Mouse (Mus musculus): ENCODE results near the gene Foxp1. TPM values are rescaled to one million over a fixed set of nuclear protein-coding genes. Genes with fewer than 3 reads are reported as not detected.

Foxp1 gene
- polyA plus RNA-seq, 1 experiment from 2014 or later, result 70.4 TPM

- WGBS, result 83% methylated on average over 6 of the region's 6 CpGs
Measured at GRCm38 (mm10) chr6:99364545-99364944, 158.0 kb downstream of the Foxp1 start.

GRCm38 (mm10) chr6:99360581-99360980, 161.9 kb downstream of the Foxp1 start:
- no peak overlapping the region for H3K4me3 ChIP-seq (replicated peaks)
- no peak for ATAC-seq
- no peak overlapping the region for H3K4me2 ChIP-seq (replicated peaks)
- H3K9ac ChIP-seq (replicated peaks), result no peak overlapping the region
- no peaks in the 10 kb centered on the region for H3K36me3 ChIP-seq
- no peaks in the 10 kb centered on the region for H3K9me3 ChIP-seq
- WGBS, result 97% methylated on average over 4 of the region's 4 CpGs
- no peaks in the 10 kb centered on the region for H3K27me3 ChIP-seq
- H3K4me1 ChIP-seq (replicated peaks), result no peaks in the 10 kb centered on the region
- no peak overlapping the region for H3K27ac ChIP-seq

More at GRCm38 (mm10) chr6:99364545-99364944, 158.0 kb downstream of the Foxp1 start:
- no peak overlapping the region for H3K4me2 ChIP-seq (replicated peaks)
- no peaks in the 10 kb centered on the region for H3K27me3 ChIP-seq
- no peak overlapping the region for H3K9ac ChIP-seq (replicated peaks)
- H3K4me3 ChIP-seq (replicated peaks), result no peak overlapping the region
- ATAC-seq, result no peak
- no peaks in the 10 kb centered on the region for H3K4me1 ChIP-seq (replicated peaks)
- H3K27ac ChIP-seq, result no peak overlapping the region
- no peaks in the 10 kb centered on the region for H3K36me3 ChIP-seq
- H3K9me3 ChIP-seq, result no peaks in the 10 kb centered on the region

DNA sequence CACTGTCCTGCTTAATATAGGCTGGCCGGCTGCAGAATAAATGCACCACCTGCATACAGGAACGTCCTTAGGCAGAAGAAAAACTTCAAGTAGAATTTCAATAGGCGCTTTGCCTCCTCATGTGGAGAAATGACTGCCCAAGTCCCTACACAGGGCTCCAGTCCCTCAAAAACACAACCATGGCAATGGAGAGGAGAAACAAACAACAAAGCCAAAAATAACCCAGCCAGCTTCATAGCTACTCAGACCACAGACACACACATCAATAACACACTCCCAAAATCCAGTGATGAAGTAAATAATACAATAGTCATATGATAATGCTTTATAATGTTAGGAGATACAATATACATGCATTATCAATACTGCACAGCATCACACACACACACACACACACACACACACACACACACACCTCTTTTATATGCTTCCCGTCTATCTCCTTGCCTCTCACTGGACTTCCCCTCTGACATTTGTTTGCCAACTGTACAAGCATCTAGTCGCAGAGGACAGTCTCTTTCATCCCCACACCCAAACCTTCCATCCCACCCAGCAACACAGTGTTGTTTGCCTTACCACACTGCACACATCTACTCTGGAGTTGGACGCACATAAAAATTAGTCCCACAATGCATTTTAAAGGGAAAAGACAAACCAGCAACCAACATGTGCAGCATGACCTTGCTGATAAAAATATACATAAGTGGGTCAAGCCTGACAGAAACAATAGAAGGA, 162.6 kb downstream of the Foxp1 start:
- Histone ChIP-seq H3K4me2 (replicated peaks) (no peak overlapping the region), H3K4me1 (replicated peaks) (no peaks in the 10 kb centered on the region), H3K27ac (no peak overlapping the region), H3K9ac (replicated peaks) (no peak overlapping the region), H3K36me3 (no peaks in the 10 kb centered on the region), H3K4me3 (replicated peaks) (no peak overlapping the region), H3K9me3 (no peaks in the 10 kb centered on the region), H3K27me3 (no peaks in the 10 kb centered on the region)
- ATAC-seq, result no peak
- WGBS, result 78% methylated on average over 6 of the region's 6 CpGs

GRCm38 (mm10) chr6:99359036-99359698, 163.4 kb downstream of the Foxp1 start:
- H3K36me3 ChIP-seq, result no peaks in the 10 kb centered on the region
- H3K4me1 ChIP-seq (replicated peaks), result no peaks in the 10 kb centered on the region
- 91% methylated on average over 9 of the region's 9 CpGs for WGBS
- no peak overlapping the region for H3K4me2 ChIP-seq (replicated peaks)
- H3K27ac ChIP-seq, result no peak overlapping the region
- H3K9ac ChIP-seq (replicated peaks), result no peak overlapping the region
- no peak for ATAC-seq
- no peaks in the 10 kb centered on the region for H3K9me3 ChIP-seq
- H3K27me3 ChIP-seq, result no peaks in the 10 kb centered on the region
- no peak overlapping the region for H3K4me3 ChIP-seq (replicated peaks)

GRCm38 (mm10) chr6:99357931-99358330, 164.6 kb downstream of the Foxp1 start:
- no peak for ATAC-seq
- no peak overlapping the region for H3K27ac ChIP-seq
- no peaks in the 10 kb centered on the region for H3K4me1 ChIP-seq (replicated peaks)
- no peaks in the 10 kb centered on the region for H3K27me3 ChIP-seq
- no peak overlapping the region for H3K4me3 ChIP-seq (replicated peaks)
- H3K9me3 ChIP-seq, result no peaks in the 10 kb centered on the region
- no peak overlapping the region for H3K9ac ChIP-seq (replicated peaks)
- WGBS, result 92% methylated on average over 2 of the region's 2 CpGs
- no peaks in the 10 kb centered on the region for H3K36me3 ChIP-seq
- H3K4me2 ChIP-seq (replicated peaks), result no peak overlapping the region

DNA sequence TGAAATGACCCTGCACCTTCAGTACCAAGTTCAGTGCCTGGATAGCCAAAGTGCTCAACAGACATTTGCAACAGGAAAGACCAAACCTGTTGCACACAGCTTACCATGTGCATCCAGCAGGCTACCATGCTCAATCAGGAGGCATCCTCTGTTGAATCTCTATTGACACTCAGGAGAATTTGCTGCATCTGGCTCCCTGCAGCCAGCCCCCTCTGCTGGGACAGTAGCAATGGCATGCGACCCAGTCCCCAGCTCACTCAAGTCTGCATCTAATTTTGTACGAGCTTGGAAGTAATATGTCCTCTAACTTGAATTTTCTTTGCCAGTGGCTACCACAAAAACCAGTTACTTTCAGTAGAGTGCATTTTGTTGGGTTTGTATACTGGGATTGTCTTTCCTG, 168.2 kb downstream of the Foxp1 start:
- no peak overlapping the region for H3K4me2 ChIP-seq (replicated peaks)
- H3K4me1 ChIP-seq (replicated peaks), result no peaks in the 10 kb centered on the region
- H3K9me3 ChIP-seq, result no peaks in the 10 kb centered on the region
- WGBS, result 64% methylated on average over 2 of the region's 2 CpGs
- ATAC-seq, result no peak
- no peaks in the 10 kb centered on the region for H3K27me3 ChIP-seq
- no peaks in the 10 kb centered on the region for H3K36me3 ChIP-seq
- H3K4me3 ChIP-seq (replicated peaks), result no peak overlapping the region
- no peak overlapping the region for H3K27ac ChIP-seq
- H3K9ac ChIP-seq (replicated peaks), result no peak overlapping the region

GRCm38 (mm10) chr6:99353441-99353840, 169.1 kb downstream of the Foxp1 start:
- WGBS, result 83% methylated on average over 2 of the region's 2 CpGs
- no peak for ATAC-seq

GRCm38 (mm10) chr6:99350566-99350965, 172.0 kb downstream of the Foxp1 start:
- Histone ChIP-seq H3K9me3 (no peaks in the 10 kb centered on the region), H3K36me3 (no peaks in the 10 kb centered on the region), H3K4me1 (replicated peaks) (0 out of 2 replicates have a peak, but pooled peaks cover 2% of the 10 kb centered on the region), H3K4me3 (replicated peaks) (no peak overlapping the region), H3K4me2 (replicated peaks) (no peak overlapping the region), H3K27ac (no peak overlapping the region), H3K9ac (replicated peaks) (no peak overlapping the region), H3K27me3 (no peaks in the 10 kb centered on the region)
- no peak for ATAC-seq
- WGBS, result 85% methylated on average over 3 of the region's 3 CpGs

More at GRCm38 (mm10) chr6:99353441-99353840, 169.1 kb downstream of the Foxp1 start:
- no peaks in the 10 kb centered on the region for H3K27me3 ChIP-seq
- H3K4me2 ChIP-seq (replicated peaks), result no peak overlapping the region
- no peaks in the 10 kb centered on the region for H3K36me3 ChIP-seq
- H3K9ac ChIP-seq (replicated peaks), result no peak overlapping the region
- H3K27ac ChIP-seq, result no peak overlapping the region
- H3K4me3 ChIP-seq (replicated peaks), result no peak overlapping the region
- no peaks in the 10 kb centered on the region for H3K9me3 ChIP-seq
- no peaks in the 10 kb centered on the region for H3K4me1 ChIP-seq (replicated peaks)

- H3K36me3 ChIP-seq, result no peaks in the 10 kb centered on the region
- no peak overlapping the region for H3K4me2 ChIP-seq (replicated peaks)
- H3K27me3 ChIP-seq, result no peaks in the 10 kb centered on the region
- H3K9me3 ChIP-seq, result no peaks in the 10 kb centered on the region
- no peak overlapping the region for H3K9ac ChIP-seq (replicated peaks)
- H3K4me1 ChIP-seq (replicated peaks), result 0 out of 2 replicates have a peak, but pooled peaks cover 2% of the 10 kb centered on the region
- H3K4me3 ChIP-seq (replicated peaks), result no peak overlapping the region
- H3K27ac ChIP-seq, result no peak overlapping the region
- 92% methylated on average over 5 of the region's 5 CpGs for WGBS
- no peak for ATAC-seq
Measured at GRCm38 (mm10) chr6:99350156-99350555, 172.4 kb downstream of the Foxp1 start.

- Histone ChIP-seq H3K4me1 (replicated peaks) (0 out of 2 replicates have a peak, but pooled peaks cover 2% of the 10 kb centered on the region), H3K27ac (no peak overlapping the region), H3K4me3 (replicated peaks) (no peak overlapping the region), H3K27me3 (no peaks in the 10 kb centered on the region), H3K9me3 (no peaks in the 10 kb centered on the region), H3K36me3 (no peaks in the 10 kb centered on the region), H3K4me2 (replicated peaks) (no peak overlapping the region), H3K9ac (replicated peaks) (no peak overlapping the region)
- 60% methylated on average over 10 of the region's 10 CpGs for WGBS
- no peak for ATAC-seq
Measured at GRCm38 (mm10) chr6:99347836-99348235, 174.7 kb downstream of the Foxp1 start.

DNA sequence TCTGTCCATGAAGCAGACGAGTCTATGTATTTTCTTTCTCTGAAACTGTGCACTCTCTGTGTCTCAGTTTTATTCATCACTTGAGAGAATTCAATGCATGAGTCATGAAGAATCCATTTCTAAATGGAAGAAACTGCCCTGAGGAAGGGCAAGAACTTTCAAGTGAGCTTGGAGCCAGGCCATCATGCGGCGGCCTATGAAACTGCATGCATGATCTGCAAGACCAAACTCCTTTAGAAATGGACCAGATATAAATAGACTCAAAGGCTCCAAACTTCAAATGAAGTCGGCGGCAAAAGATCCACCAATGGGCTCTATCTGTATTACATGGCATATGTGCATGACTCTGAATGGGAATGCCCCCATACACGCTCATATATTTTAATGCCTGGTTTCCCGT, 177.6 kb downstream of the Foxp1 start:
- Histone ChIP-seq H3K4me2 (replicated peaks) (no peak overlapping the region), H3K27ac (no peak overlapping the region), H3K4me1 (replicated peaks) (0 out of 2 replicates have a peak, but pooled peaks cover 2% of the 10 kb centered on the region), H3K9me3 (no peaks in the 10 kb centered on the region), H3K27me3 (no peaks in the 10 kb centered on the region), H3K9ac (replicated peaks) (no peak overlapping the region), H3K36me3 (no peaks in the 10 kb centered on the region), H3K4me3 (replicated peaks) (no peak overlapping the region)
- no peak for ATAC-seq
- WGBS, result 94% methylated on average over 7 of the region's 7 CpGs

DNA sequence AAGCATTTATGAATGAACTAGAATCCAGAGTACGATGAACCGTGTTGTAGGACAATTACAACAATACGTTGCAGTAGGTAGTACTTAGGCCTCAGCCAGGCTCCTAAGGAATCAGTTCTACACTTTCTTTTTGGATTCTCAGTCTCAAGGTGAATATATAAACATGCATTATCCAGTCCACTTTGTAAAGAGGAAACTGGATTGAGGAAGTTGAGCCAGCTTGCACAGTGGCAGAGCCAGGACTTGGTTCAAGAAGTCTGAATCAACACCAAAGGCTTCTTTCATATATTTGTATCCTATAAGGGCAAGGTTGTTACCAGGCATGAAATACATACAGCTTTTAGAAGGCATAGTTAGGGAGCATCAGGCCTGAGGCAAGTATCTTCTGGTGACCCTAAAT, 178.2 kb downstream of the Foxp1 start:
- H3K36me3 ChIP-seq, result no peaks in the 10 kb centered on the region
- no peaks in the 10 kb centered on the region for H3K9me3 ChIP-seq
- H3K27me3 ChIP-seq, result no peaks in the 10 kb centered on the region

More for the DNA sequence above, 178.2 kb downstream of the Foxp1 start:
- ATAC-seq, result no peak
- H3K9ac ChIP-seq (replicated peaks), result no peak overlapping the region
- H3K4me1 ChIP-seq (replicated peaks), result peaks cover 6% of the 10 kb centered on the region; the same call in 1 of the 2 replicates
- WGBS, result 93% methylated on average over 3 of the region's 3 CpGs
- no peak overlapping the region for H3K4me3 ChIP-seq (replicated peaks)
- no peak overlapping the region for H3K27ac ChIP-seq
- H3K4me2 ChIP-seq (replicated peaks), result no peak overlapping the region
